Mouse (Mus musculus) frontal cortex, postnatal 14 days (tissue): ENCODE data around the gene Syngr3.
"Not testable (repeated sequence)": the region's sequence is repeated elsewhere in the genome, so short reads cannot be mapped to it uniquely, and the experiment has no call there.

ENCODE experiments used
- DNase-seq, 2 experiments: peaks; one replicate each; pipeline ENCODE4 v3.0.0; 2022; ENCODE audit warnings: low spot score in 2 of 2

Gene Syngr3

GRCm38 (mm10) chr17:24689251-24690081, at the start of gene Syngr3:
Gene Syngr3 (minus strand): TSS chr17:24689955.
- peak in 1 of 2 experiments; percentile 52 for DNase-seq

GRCm38 (mm10) chr17:24738238-24738637, 48.5 kb upstream of the Syngr3 start:
- no peak for DNase-seq

GRCm38 (mm10) chr17:24737135-24737810, 47.5 kb upstream of the Syngr3 start:
- DNase-seq: no peak

GRCm38 (mm10) chr17:24736330-24737051, 46.7 kb upstream of the Syngr3 start, which contains the start of gene Msrb1:
Gene Msrb1 (plus strand): TSS chr17:24736642.
- peak; percentile 88 to 90 for DNase-seq

GRCm38 (mm10) chr17:24735446-24735845, 45.7 kb upstream of the Syngr3 start:
- DNase-seq: no peak

GRCm38 (mm10) chr17:24734513-24734912, 44.8 kb upstream of the Syngr3 start:
- DNase-seq: no peak

GRCm38 (mm10) chr17:24733434-24734050, 43.8 kb upstream of the Syngr3 start:
- no peak for DNase-seq

GRCm38 (mm10) chr17:24732233-24732935, 42.6 kb upstream of the Syngr3 start:
- DNase-seq: no peak

- no peak for DNase-seq
These were observed 41.0 kb upstream of the Syngr3 start for GRCm38 (mm10) chr17:24730787-24731186.

GRCm38 (mm10) chr17:24729067-24729466, 39.3 kb upstream of the Syngr3 start:
- no peak for DNase-seq

GRCm38 (mm10) chr17:24728184-24728583, 38.4 kb upstream of the Syngr3 start:
- DNase-seq: no peak

GRCm38 (mm10) chr17:24727618-24728017, 37.9 kb upstream of the Syngr3 start, which contains the start of gene Rpl3l:
Gene Rpl3l (plus strand): TSS chr17:24727820.
- no peak for DNase-seq

GRCm38 (mm10) chr17:24725637-24726390, 36.1 kb upstream of the Syngr3 start:
- DNase-seq: no peak

GRCm38 (mm10) chr17:24724184-24724583, 34.4 kb upstream of the Syngr3 start, which contains the start of gene Ndufb10:
Gene Ndufb10 (minus strand): TSS chr17:24724478.
- DNase-seq: peak; percentile 87 to 94

GRCm38 (mm10) chr17:24723881-24724180, 34.1 kb upstream of the Syngr3 start:
- DNase-seq: peak in 1 of 2 experiments; percentile 26

GRCm38 (mm10) chr17:24723122-24723880, 33.5 kb upstream of the Syngr3 start:
- no peak for DNase-seq

GRCm38 (mm10) chr17:24722220-24722924, 32.6 kb upstream of the Syngr3 start:
- DNase-seq: no peak

- not testable (repeated sequence) for DNase-seq
These were observed 31.7 kb upstream of the Syngr3 start for GRCm38 (mm10) chr17:24721383-24721955.

GRCm38 (mm10) chr17:24720616-24721015, 30.9 kb upstream of the Syngr3 start:
- DNase-seq: not testable (repeated sequence)
